Mouse (Mus musculus): ENCODE measurements around the gene Il9. TPM values are rescaled to one million over a fixed set of nuclear protein-coding genes. Genes with fewer than 3 reads are reported as not detected.

Gene Il9
- not detected for polyA plus RNA-seq (2014; fragmentation: Illumina TruSeq; extraction: RNeasy Lipid Tissue Mini Kit (QIAGEN cat#74804); ENCODE audit: low read depth, low replicate concordance)

DNA sequence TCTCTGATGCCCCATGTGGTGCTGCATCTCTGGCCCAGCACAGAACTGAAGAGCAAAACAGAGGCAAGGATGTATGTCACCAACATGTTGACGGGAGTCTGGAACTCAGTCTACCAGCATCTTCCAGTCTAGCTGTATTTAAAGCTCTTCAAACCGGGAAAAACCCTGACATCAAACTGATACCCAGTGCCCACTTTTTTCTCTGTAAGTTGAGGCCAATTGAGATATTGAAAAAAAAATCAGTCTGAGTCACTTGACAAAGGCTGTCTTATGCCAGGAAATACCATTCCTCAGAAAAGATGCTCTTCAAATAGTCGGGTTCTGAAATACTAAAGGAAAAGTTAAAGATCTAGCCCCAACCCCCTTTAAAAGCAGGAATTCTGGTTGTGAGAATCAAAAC, at the start of gene Il9:
Il9 (minus strand) TSS at position 101 of the 400 bp plus-strand sequence.

DNA sequence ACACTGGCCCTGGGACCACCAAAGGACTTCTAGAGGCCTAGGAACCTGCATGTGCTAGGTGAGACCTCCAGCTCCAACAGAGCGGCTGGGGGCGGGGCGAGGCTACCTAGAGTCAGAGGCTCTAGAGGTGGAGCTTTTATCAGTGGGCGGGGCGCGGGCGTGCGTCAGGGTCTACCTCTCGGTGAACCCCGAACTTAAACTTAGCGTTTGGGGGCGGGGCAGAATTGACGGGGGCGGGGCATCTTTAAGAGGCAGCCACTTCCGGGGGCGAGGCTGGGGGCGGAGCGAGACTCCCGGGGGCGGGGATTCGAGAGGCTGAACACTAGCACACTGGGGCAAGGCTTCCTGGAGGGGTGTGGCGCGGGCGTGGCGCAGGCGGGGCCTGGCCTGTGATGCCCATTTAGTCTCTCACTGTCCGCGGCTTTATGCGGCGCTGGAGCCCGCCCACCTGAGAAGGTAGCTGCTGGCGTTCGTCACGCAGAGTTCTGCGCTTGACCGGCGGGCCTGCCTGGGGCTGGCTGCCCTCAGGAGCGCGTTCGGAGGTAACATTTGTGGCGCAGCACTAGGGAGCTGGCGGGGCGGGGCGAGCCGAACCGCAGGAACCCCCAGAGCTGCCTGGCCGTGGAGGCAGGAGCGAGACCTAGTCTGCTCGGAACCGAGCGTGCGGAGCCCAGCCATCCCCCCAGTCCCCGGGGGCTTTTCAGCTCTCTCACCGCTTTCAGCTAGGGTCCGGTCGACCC, 40.2 kb upstream of the Il9 start, which contains the start of gene Fbxl21:
Fbxl21 (plus strand) TSS at position 392 of the 740 bp plus-strand sequence.

DNA sequence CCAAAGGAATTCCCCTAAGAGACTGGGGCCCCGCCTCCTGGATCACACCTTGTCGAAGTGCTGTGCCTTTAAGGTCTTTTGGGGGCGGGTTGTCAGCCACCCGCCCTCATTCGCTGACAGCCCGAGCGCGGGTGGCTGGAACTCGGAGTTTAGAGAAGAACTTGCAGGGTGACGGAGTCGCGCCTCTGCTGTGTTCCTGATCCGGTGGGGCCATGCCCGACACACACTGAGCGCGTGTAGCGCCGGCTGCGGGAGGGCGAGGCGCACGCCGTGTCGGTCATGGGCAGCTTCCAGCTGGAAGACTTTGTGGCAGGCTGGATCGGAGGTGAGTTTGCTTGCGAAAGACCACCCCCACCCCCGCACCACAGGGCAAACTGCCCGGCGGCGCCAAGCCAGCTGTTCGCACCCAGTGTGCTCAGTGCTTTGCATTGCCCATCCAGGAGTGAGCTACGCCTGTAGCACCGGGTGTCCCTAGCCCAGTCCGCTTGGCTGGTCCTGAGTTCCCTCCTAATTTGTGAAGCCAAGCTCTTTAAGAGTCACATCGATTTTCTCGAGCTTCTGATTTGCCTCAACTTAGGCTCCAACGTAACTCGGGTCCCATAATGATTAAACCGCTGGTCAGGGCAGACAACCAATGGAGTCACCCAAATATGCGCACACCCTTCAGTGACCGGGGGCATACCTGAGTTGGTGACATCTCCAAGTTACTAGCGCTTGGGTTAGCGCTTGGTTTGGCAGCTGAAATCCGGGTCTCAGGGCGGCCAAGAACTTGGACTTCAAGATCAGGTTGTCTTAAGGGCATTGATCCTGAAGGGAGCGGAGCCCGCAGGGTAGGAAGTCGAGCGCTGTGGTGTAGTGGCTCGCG, 43.6 kb downstream of the Il9 start, which contains the start of gene Slc25a48:
Slc25a48 (plus strand) TSS at position 145 of the 865 bp plus-strand sequence.

Other genes starting within 250 kb of the Il9 start
- not detected for gene Neurog1, start 230.1 kb downstream of the Il9 start, polyA plus RNA-seq (2014; fragmentation: Illumina TruSeq; extraction: RNeasy Lipid Tissue Mini Kit (QIAGEN cat#74804); ENCODE audit: low read depth, low replicate concordance)
- 5.6 TPM for gene Cxcl14, start 185.7 kb downstream of the Il9 start, polyA plus RNA-seq (2014; fragmentation: Illumina TruSeq; extraction: RNeasy Lipid Tissue Mini Kit (QIAGEN cat#74804); ENCODE audit: low read depth, low replicate concordance)
- not detected for gene Gm3045, start 55.7 kb downstream of the Il9 start, polyA plus RNA-seq (2014; fragmentation: Illumina TruSeq; extraction: RNeasy Lipid Tissue Mini Kit (QIAGEN cat#74804); ENCODE audit: low read depth, low replicate concordance)
- gene Slc25a48, start 43.9 kb downstream of the Il9 start, polyA plus RNA-seq (2014; fragmentation: Illumina TruSeq; extraction: RNeasy Lipid Tissue Mini Kit (QIAGEN cat#74804); ENCODE audit: low read depth, low replicate concordance), result 0.19 TPM
- gene Fbxl21, start 40.2 kb upstream of the Il9 start, polyA plus RNA-seq (2014; fragmentation: Illumina TruSeq; extraction: RNeasy Lipid Tissue Mini Kit (QIAGEN cat#74804); ENCODE audit: low read depth, low replicate concordance), result 1.7 TPM
- gene Lect2, start 66.3 kb upstream of the Il9 start, polyA plus RNA-seq (2014; fragmentation: Illumina TruSeq; extraction: RNeasy Lipid Tissue Mini Kit (QIAGEN cat#74804); ENCODE audit: low read depth, low replicate concordance), result not detected
- 20.5 TPM for gene Tgfbi, start 127.3 kb upstream of the Il9 start, polyA plus RNA-seq (2014; fragmentation: Illumina TruSeq; extraction: RNeasy Lipid Tissue Mini Kit (QIAGEN cat#74804); ENCODE audit: low read depth, low replicate concordance)
- 50.3 TPM for gene Smad5, start 220.8 kb upstream of the Il9 start, polyA plus RNA-seq (2014; fragmentation: Illumina TruSeq; extraction: RNeasy Lipid Tissue Mini Kit (QIAGEN cat#74804); ENCODE audit: low read depth, low replicate concordance)